Mouse (Mus musculus) embryonic facial prominence, embryonic 14.5 days (tissue): ENCODE measurements at regions not wholly inside any gene's neighbourhood (a gene's known extent, or its start where the extent isn't known, plus 50 kb on each side); places are given as distances from the start of the nearest gene placed in this dataset.

Source experiments
- ATAC-seq: fragments of 200-750 bp; cut with Nextera tagmentation; 2 replicates; pipeline ENCODE4 v1.8.0; 2017; ENCODE audit warnings: low read depth, moderate number of reproducible peaks, moderate TSS enrichment
- DNase-seq: peaks from one replicate; pipeline ENCODE4 v3.0.0-alpha.2; 2015; ENCODE audit warnings: low spot score
- H3K27ac ChIP-seq: fragments of 300-500 bp; sonication (generic); replicated peaks from 2 replicates; pipeline ENCODE4 v1.5.1; 2014; ENCODE audit warnings: low read depth, mild to moderate bottlenecking, low read length, moderate library complexity
- H3K27me3 ChIP-seq: fragments of 300-500 bp; sonication (generic); replicated peaks from 2 replicates; pipeline ENCODE4 v1.6.1; 2014; ENCODE audit warnings: low read length; ENCODE audit not compliant: control insufficient read depth, insufficient read depth
- H3K36me3 ChIP-seq: fragments of 300-500 bp; sonication (generic); 2 replicates; pipeline ENCODE4 v1.6.1; 2014; ENCODE audit warnings: low read length, mixed read lengths; ENCODE audit not compliant: control insufficient read depth, insufficient read depth
- H3K4me1 ChIP-seq: fragments of 300-500 bp; sonication (generic); 2 replicates; pipeline ENCODE4 v1.6.1; 2014; ENCODE audit warnings: antibody characterized with exemption, low read length; ENCODE audit not compliant: control insufficient read depth, insufficient read depth
- H3K4me2 ChIP-seq: fragments of 300-500 bp; sonication (generic); 2 replicates; pipeline ENCODE4 v1.6.1; 2014; ENCODE audit warnings: low read depth, mild to moderate bottlenecking, low read length, moderate library complexity, mixed read lengths
- H3K4me3 ChIP-seq: fragments of 300-500 bp; sonication (generic); 2 replicates; pipeline ENCODE4 v1.5.1; 2014; ENCODE audit warnings: low read depth, mild to moderate bottlenecking, low read length
- H3K9ac ChIP-seq: fragments of 300-500 bp; sonication (generic); 2 replicates; pipeline ENCODE4 v1.6.1; 2014; ENCODE audit warnings: low read depth, mild to moderate bottlenecking, low read length, moderate library complexity, mixed read lengths
- H3K9me3 ChIP-seq: fragments of 300-500 bp; sonication (generic); 2 replicates; pipeline ENCODE4 v1.6.1; 2016; ENCODE audit warnings: low read length; ENCODE audit not compliant: control insufficient read depth
- WGBS: fragments of 180-500 bp; shearing (Covaris S2); extraction: QIAGEN DNeasy Blood & Tissue Kit; methylation state at CpG from one replicate; pipeline ENCODE4 v1.1.7; 2014; 5-methylcytosine and 5-hydroxymethylcytosine counted together

DNA sequence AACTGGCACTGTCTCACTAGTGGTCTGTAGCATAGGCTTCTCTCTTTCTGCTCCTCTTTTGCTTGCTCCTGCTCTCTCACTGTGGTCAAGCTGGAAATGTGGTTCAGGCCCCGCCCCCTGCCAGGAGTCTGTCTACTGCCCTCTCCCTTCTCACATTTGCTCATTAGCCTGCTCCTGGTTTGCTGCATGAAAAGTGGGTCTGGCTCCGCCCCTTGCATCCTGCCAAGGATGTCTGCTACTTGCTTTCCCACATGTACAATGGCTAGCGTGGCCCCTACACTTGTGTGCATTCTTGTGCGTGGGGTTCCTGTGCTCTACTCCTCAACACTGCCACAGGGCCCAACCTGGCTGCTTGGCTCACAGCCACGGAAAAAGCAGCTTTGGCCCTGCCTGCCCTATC, 326.7 kb upstream of the Chrm3 start:
- 63% methylated on average over 5 of the region's 5 CpGs for WGBS

DNA sequence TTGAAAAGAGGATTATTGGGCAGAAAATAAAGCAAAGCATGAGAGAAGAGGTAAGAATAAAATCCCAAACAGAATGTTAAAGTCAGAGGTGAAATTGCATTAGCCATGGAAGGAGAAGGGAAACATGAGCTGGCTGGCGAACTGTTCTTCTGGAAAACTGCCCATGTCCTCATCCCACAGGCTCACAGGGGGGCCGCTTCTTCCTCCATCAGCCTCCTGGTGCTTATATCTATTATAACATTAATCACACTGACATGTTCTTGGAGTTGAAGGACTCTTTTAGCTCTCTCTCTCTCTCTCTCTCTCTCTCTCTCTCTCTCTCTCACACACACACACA, 293.4 kb upstream of the Chrm3 start:
- H3K27ac ChIP-seq, result no peak overlapping the region
- H3K27me3 ChIP-seq, result no peaks in the 10 kb centered on the region
- H3K9ac ChIP-seq, result no peak overlapping the region
- 38% methylated on average over 2 of the region's 2 CpGs for WGBS
- H3K4me3 ChIP-seq, result no peak overlapping the region
- no peaks in the 10 kb centered on the region for H3K9me3 ChIP-seq
- no peak overlapping the region for H3K4me2 ChIP-seq
- ATAC-seq (no peak), DNase-seq (peak; percentile 15)
- H3K36me3 ChIP-seq, result no peaks in the 10 kb centered on the region
- peaks cover 4% of the 10 kb centered on the region; the same call in 1 of the 2 replicates for H3K4me1 ChIP-seq

More for the DNA sequence above, 326.7 kb upstream of the Chrm3 start:
- Histone ChIP-seq H3K36me3 (no peaks in the 10 kb centered on the region), H3K4me3 (no peak overlapping the region), H3K9me3 (no peaks in the 10 kb centered on the region), H3K9ac (no peak overlapping the region), H3K27me3 (no peaks in the 10 kb centered on the region), H3K4me2 (no peak overlapping the region), H3K27ac (no peak overlapping the region), H3K4me1 (no peaks in the 10 kb centered on the region)
- ATAC-seq (no peak), DNase-seq (no peak)

GRCm38 (mm10) chr13:10653376-10654085, 292.9 kb upstream of the Chrm3 start:
- Histone ChIP-seq H3K36me3 (no peaks in the 10 kb centered on the region), H3K27me3 (no peaks in the 10 kb centered on the region), H3K4me3 (no peak overlapping the region), H3K4me1 (peaks cover 4% of the 10 kb centered on the region; the same call in 1 of the 2 replicates), H3K4me2 (no peak overlapping the region), H3K27ac (no peak overlapping the region), H3K9me3 (no peaks in the 10 kb centered on the region), H3K9ac (no peak overlapping the region)
- 70% methylated on average over 9 of the region's 9 CpGs for WGBS
- ATAC-seq (peak; percentile 44; the same call in 1 of the 2 replicates), DNase-seq (peak; percentile 28)

DNA sequence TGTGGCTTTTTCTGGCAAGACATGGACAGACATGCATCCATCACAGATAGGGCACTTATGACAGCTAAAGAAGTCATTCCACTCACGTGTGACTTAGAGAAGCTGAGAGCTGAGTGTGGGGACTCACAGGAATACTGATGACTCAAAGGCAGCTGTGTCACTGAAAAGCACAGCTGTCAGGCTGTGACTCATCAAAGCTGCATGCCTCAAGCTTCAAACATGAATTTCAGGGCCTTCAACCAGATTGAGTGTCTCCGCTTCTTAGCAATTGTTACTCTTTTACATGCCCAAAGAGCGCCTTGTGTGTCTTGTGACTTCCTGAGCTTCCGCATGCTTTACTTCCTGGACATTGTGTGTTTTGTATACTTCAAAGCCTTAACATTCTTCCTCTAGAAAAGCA, 276.2 kb upstream of the Chrm3 start:
- 68% methylated on average over 4 of the region's 4 CpGs for WGBS
- Histone ChIP-seq H3K9ac (no peak overlapping the region), H3K4me2 (no peak overlapping the region), H3K36me3 (no peaks in the 10 kb centered on the region), H3K4me1 (no peaks in the 10 kb centered on the region), H3K27me3 (no peaks in the 10 kb centered on the region), H3K9me3 (no peaks in the 10 kb centered on the region), H3K27ac (no peak overlapping the region), H3K4me3 (no peak overlapping the region)
- DNase-seq (peak; percentile 55), ATAC-seq (no peak)

DNA sequence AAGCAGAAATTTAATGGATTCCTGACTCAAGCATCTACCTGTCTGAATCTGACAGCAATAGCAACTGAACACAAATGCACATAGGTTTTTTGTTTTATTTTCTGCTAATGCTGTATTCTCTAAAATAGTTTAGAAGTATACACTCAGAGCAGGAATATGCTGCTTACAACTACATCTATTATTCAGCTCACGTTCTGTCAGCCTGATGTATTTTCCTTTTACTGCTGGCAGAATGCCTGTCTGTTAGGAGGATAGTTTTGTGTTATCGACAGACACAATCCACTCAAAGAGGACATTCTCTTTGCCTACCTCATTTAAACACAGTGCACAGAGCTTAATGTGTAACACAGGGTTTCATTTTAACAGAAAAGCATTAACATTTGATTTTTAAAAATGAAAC, 269.8 kb upstream of the Chrm3 start:
- ATAC-seq (no peak), DNase-seq (peak; percentile 16)
- Histone ChIP-seq H3K9me3 (no peaks in the 10 kb centered on the region), H3K27ac (no peak overlapping the region), H3K27me3 (no peaks in the 10 kb centered on the region), H3K4me1 (no peaks in the 10 kb centered on the region), H3K4me3 (no peak overlapping the region), H3K9ac (no peak overlapping the region), H3K36me3 (no peaks in the 10 kb centered on the region), H3K4me2 (no peak overlapping the region)
- 62% methylated on average over 2 of the region's 2 CpGs for WGBS

GRCm38 (mm10) chr13:10619661-10620060, 259.0 kb upstream of the Chrm3 start:
- H3K4me3 ChIP-seq, result no peak overlapping the region
- H3K9me3 ChIP-seq, result no peaks in the 10 kb centered on the region
- H3K27ac ChIP-seq, result no peak overlapping the region
- no peak for DNase-seq
- no peak for ATAC-seq
- no peak overlapping the region for H3K9ac ChIP-seq
- H3K4me1 ChIP-seq, result no peaks in the 10 kb centered on the region
- no peaks in the 10 kb centered on the region for H3K27me3 ChIP-seq
- H3K36me3 ChIP-seq, result no peaks in the 10 kb centered on the region
- no peak overlapping the region for H3K4me2 ChIP-seq

DNA sequence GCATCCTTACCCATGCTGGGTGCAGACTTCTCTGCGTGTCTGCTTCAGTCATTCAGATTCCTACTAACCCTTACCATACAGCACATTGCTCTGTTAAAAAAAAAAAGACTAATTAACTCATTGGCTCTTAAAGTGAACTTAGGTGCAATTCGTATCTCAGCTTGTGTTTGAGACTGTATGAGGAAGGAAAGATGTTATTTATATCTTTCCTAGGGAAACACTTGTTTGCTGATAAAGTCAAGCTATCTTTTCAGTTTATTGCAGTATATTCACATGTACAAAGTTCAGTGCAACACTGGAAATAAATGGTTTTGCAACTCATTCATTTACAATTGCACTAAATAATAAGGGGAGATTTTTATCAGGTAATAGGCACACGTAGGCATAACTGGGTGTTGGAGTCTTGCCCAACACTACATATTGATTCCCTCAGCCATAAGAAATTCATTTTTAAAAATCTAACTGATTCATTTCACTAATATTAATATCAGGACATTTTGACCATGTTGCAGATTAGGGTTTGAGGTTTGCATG, 257.8 kb upstream of the Chrm3 start:
- Histone ChIP-seq H3K4me1 (no peaks in the 10 kb centered on the region), H3K27me3 (no peaks in the 10 kb centered on the region), H3K9ac (no peak overlapping the region), H3K9me3 (no peaks in the 10 kb centered on the region), H3K4me3 (no peak overlapping the region), H3K36me3 (no peaks in the 10 kb centered on the region), H3K27ac (no peak overlapping the region), H3K4me2 (no peak overlapping the region)
- DNase-seq (no peak), ATAC-seq (no peak)
- WGBS, result 73% methylated on average over 3 of the region's 3 CpGs

DNA sequence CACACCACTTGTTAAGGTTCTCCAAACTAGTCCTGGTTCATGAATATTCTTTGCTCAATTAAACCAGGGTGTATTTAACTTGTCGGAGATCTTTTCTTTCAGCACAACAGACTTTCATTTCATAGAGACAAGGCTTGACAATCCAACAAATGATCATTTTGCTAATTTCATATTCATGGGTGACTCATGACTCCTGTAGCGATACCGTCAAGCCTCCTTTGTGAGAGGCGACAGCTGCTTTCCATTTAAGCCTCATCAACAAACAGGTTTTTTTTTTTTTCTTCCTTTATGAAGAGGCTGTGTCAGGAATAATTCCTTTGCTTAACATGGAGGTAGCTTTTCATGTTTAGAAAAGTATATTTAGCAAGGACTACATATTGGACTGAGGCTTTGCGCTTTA, 214.3 kb upstream of the Chrm3 start:
- Histone ChIP-seq H3K4me2 (no peak overlapping the region), H3K27ac (no peak overlapping the region), H3K4me1 (no peaks in the 10 kb centered on the region), H3K4me3 (no peak overlapping the region), H3K36me3 (no peaks in the 10 kb centered on the region), H3K9ac (no peak overlapping the region), H3K9me3 (no peaks in the 10 kb centered on the region), H3K27me3 (no peaks in the 10 kb centered on the region)
- ATAC-seq, result no peak
- no peak for DNase-seq
- WGBS, result 70% methylated on average over 5 of the region's 5 CpGs

DNA sequence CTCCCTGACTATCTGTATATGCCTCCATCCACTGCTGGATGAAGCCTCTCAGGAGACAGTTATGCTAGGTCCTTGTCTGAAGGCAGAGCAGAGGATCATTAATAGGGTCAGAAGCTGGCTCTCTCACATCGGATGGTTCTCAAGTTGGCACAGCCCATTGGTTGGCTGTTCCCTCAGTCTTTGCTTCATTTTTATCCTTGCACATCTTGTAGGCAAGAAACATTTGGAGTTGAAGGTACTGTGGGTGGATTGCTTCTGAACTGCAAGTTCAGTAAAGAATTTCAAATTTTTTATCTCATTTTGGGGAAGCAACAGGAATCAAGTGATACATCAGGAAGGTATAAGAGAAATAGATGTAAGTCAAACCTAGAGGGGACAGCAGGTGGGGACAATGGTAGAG, 206.2 kb upstream of the Chrm3 start:
- no peak overlapping the region for H3K4me3 ChIP-seq
- no peak for DNase-seq
- no peaks in the 10 kb centered on the region for H3K36me3 ChIP-seq
- 79% methylated on average over 1 of the region's 1 CpGs for WGBS
- H3K4me2 ChIP-seq, result no peak overlapping the region
- H3K9me3 ChIP-seq, result no peaks in the 10 kb centered on the region
- no peak overlapping the region for H3K27ac ChIP-seq
- no peaks in the 10 kb centered on the region for H3K4me1 ChIP-seq
- H3K9ac ChIP-seq, result no peak overlapping the region
- H3K27me3 ChIP-seq, result no peaks in the 10 kb centered on the region
- no peak for ATAC-seq
